In the genomic region with DNA sequence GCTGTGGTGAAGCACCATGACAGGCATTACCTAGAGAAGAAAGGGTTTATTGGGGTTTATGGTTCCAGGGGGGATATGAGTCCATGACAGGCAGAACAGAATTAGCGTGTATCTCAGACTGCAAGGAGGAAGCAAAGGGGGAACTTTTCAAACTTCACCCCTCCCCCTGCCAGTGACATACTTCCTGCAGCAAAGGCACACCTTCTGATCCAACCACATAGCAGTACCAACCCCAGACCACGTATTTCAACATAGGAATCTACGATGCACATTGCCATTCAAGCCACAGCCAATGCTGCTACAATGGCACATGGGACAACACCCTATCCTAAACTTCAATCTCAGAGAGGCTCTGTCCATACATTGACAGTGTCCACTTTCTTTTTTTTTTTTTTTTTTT, we compare ENCODE assay signal across 34 mouse cellular contexts. TPM values are rescaled to one million over a fixed set of nuclear protein-coding genes. Genes with fewer than 3 reads are reported as not detected.
DNase-seq lines count a peak whose midpoint lies in the region; ATAC-seq and TF ChIP-seq lines count a peak whose summit lies in the region.
"Had no signal": no experiment of that assay in that cellular context is flagged by ENCODE, and none has a peak within 500 bp of the region (broad histone marks: within the 10 kb centered on the region; RNA-seq: fewer than 3 reads in every experiment).

No protein-coding gene starts in this region.

- no peak overlapping the region for H3K4me2 ChIP-seq in stomach, postnatal 0 days (replicated peaks; ENCODE audit: low read depth)
- H3K4me2 ChIP-seq: embryonic facial prominence, embryonic 13.5 days; forebrain, embryonic 12.5 days; heart, embryonic 13.5 days; hindbrain, embryonic 12.5 days; hindbrain, embryonic 15.5 days had no signal

- WGBS in thymus, adult 2 months = 37% methylated on average over 3 of the region's 3 CpGs
- WGBS in stomach, postnatal 0 days = 78% methylated on average over 3 of the region's 3 CpGs

- no peak for TF ChIP-seq CTCF in thymus, adult 2 months (IDR thresholded peaks at IDR 0.05; ENCODE audit: borderline replicate concordance, control insufficient read depth, extremely low read depth, insufficient read depth, low read length, poor library complexity)
- no peak for TF ChIP-seq CTCF in stomach, postnatal 0 days (IDR thresholded peaks at IDR 0.05; ENCODE audit: low read depth)

- peak; percentile 66 to 67; a peak in 3 of 4 replicates for ATAC-seq in hematopoietic stem cell, adult 5-6 weeks (replicated peaks in 1 of 2; ENCODE audit: insufficient read depth in 1 of 2, low FRiP score in 2 of 2, low TSS enrichment in 1 of 2, low read depth in 1 of 2, poor library complexity in 2 of 2, severe bottlenecking in 2 of 2)
- no peak for ATAC-seq in stomach, postnatal 0 days (ENCODE audit: low FRiP score, low TSS enrichment)
- ATAC-seq: forebrain, embryonic 16.5 days; Patski had no signal

- H3K4me3 ChIP-seq in thymus, adult 2 months (ENCODE audit: control insufficient read depth, insufficient read depth, low read length) = no peak overlapping the region
- H3K4me3 ChIP-seq in stomach, postnatal 0 days (ENCODE audit: low read depth, low read length) = no peak overlapping the region
- H3K4me3 ChIP-seq: embryonic facial prominence, embryonic 10.5 days; embryonic facial prominence, embryonic 13.5 days; erythroblast, embryonic 14.5 days; forebrain, embryonic 12.5 days; heart, adult 2 months; heart, embryonic 10.5 days; heart, embryonic 13.5 days; hindbrain, embryonic 12.5 days; hindbrain, embryonic 15.5 days had no signal

- no peak for TF ChIP-seq POLR2A in thymus, adult 2 months (IDR thresholded peaks at IDR 0.05; ENCODE audit: control insufficient read depth, extremely low read depth, insufficient read depth, low read length, poor library complexity)

- no peaks in the 10 kb centered on the region for H3K27me3 ChIP-seq in thymus, adult 2 months (ENCODE audit: control insufficient read depth, insufficient read depth, low read length)
- no peaks in the 10 kb centered on the region for H3K27me3 ChIP-seq in stomach, postnatal 0 days (ENCODE audit: control insufficient read depth, insufficient read depth, low read length)
- H3K27me3 ChIP-seq: CH12.LX; embryonic facial prominence, embryonic 13.5 days; forebrain, embryonic 12.5 days; heart, embryonic 13.5 days; hindbrain, embryonic 12.5 days; hindbrain, embryonic 15.5 days; Patski had no signal

- no peaks in the 10 kb centered on the region for H3K4me1 ChIP-seq in thymus, adult 2 months (replicated peaks; ENCODE audit: control insufficient read depth, insufficient read depth, low read length)
- no peaks in the 10 kb centered on the region for H3K4me1 ChIP-seq in stomach, postnatal 0 days (replicated peaks; ENCODE audit: control insufficient read depth, insufficient read depth)
- H3K4me1 ChIP-seq: embryonic facial prominence, embryonic 10.5 days; embryonic facial prominence, embryonic 13.5 days; forebrain, embryonic 12.5 days; heart, embryonic 10.5 days; hindbrain, embryonic 12.5 days; hindbrain, embryonic 15.5 days had no signal

- no peaks in the 10 kb centered on the region for H3K9me3 ChIP-seq in stomach, postnatal 0 days (ENCODE audit: control insufficient read depth, low read length)
- H3K9me3 ChIP-seq: embryonic facial prominence, embryonic 10.5 days; embryonic facial prominence, embryonic 13.5 days; forebrain, embryonic 12.5 days; G1E; heart, embryonic 10.5 days; heart, embryonic 13.5 days; hindbrain, embryonic 12.5 days; hindbrain, embryonic 15.5 days had no signal

- no peak overlapping the region for H3K27ac ChIP-seq in thymus, adult 2 months (ENCODE audit: control insufficient read depth, insufficient read depth, low read length)
- H3K27ac ChIP-seq in stomach, postnatal 0 days (replicated peaks) = no peak overlapping the region
- H3K27ac ChIP-seq: embryonic facial prominence, embryonic 10.5 days; embryonic facial prominence, embryonic 13.5 days; forebrain, embryonic 12.5 days; heart, adult 2 months; heart, embryonic 10.5 days; heart, embryonic 13.5 days; hindbrain, embryonic 12.5 days; hindbrain, embryonic 15.5 days had no signal

- no peak for TF ChIP-seq EP300 in stomach, postnatal 0 days (optimal IDR thresholded peaks at IDR 0.05)

- intact Hi-C loops in left cerebral cortex, postnatal 4 days (cut with DNase I) = no loop called here

- no peak overlapping the region for H3K9ac ChIP-seq in stomach, postnatal 0 days (ENCODE audit: low read length)
- H3K9ac ChIP-seq: embryonic facial prominence, embryonic 13.5 days; forebrain, embryonic 12.5 days; heart, embryonic 13.5 days; hindbrain, embryonic 12.5 days; hindbrain, embryonic 15.5 days had no signal

- no peaks in the 10 kb centered on the region for H3K36me3 ChIP-seq in thymus, adult 2 months (ENCODE audit: control insufficient read depth, insufficient read depth, low read length)
- no peaks in the 10 kb centered on the region for H3K36me3 ChIP-seq in stomach, postnatal 0 days (ENCODE audit: control insufficient read depth, insufficient read depth, low read length)
- H3K36me3 ChIP-seq: embryonic facial prominence, embryonic 10.5 days; embryonic facial prominence, embryonic 13.5 days; forebrain, embryonic 12.5 days; heart, embryonic 10.5 days; heart, embryonic 13.5 days; hindbrain, embryonic 12.5 days; hindbrain, embryonic 15.5 days had no signal

- DNase-seq in thymus, adult 2 months = peak; percentile 2
- DNase-seq in thymus, adult 18-20 months = no peak
- peak; percentile 6 for DNase-seq in thymus, postnatal 4 days
- no peak for DNase-seq in thymus, postnatal 25 days
- DNase-seq in naive thymus-derived CD4-positive, alpha-beta T cell, adult 2 months (ENCODE audit: low read depth) = peak; percentile 21
- no peak for DNase-seq in left cerebral cortex, postnatal 4 days
- no peak for DNase-seq in stomach, postnatal 0 days (ENCODE audit: low spot score)
- DNase-seq: adrenal gland, postnatal 10 days; adrenal gland, postnatal 36 days; cerebellum, adult 18-20 months; cerebellum, adult 9-10 months; cerebellum, postnatal 14 days; gastrocnemius, postnatal 25 days; heart, adult 2 months; heart, postnatal 14 days; heart, postnatal 4 days had no signal

RNA-seq across cellular contexts. Expression of gene Dppa2, which starts 3.8 kb away (rescaled TPM):
- polyA plus RNA-seq in thymus, adult 2 months (2012; rRNA removed) = not detected in 2 replicates
- total RNA-seq in hematopoietic stem cell, adult 5-6 weeks (2017) = not detected in 2 replicates
- not detected for total RNA-seq in left cerebral cortex, postnatal 4 days (2021)
- polyA plus RNA-seq in stomach, postnatal 0 days (2015; fragmentation: Nextera tagmentation; extraction: Ambion mirVana) = 0.07 TPM in 1 of 2 replicates, not detected in the other
- total RNA-seq: adrenal gland, adult 18-20 months; adrenal gland, postnatal 10 days; adrenal gland, postnatal 36 days; CH12.LX; gastrocnemius, adult 8-10 months; gastrocnemius, postnatal 25 days; heart, adult 2 months; heart, postnatal 14 days; heart, postnatal 4 days had no signal
- polyA plus RNA-seq: embryonic facial prominence, embryonic 10.5 days; embryonic facial prominence, embryonic 13.5 days; erythroblast, embryonic 14.5 days; forebrain, embryonic 12.5 days; forebrain, embryonic 16.5 days; G1E; gonadal fat pad, adult 2 months; heart, adult 2 months; heart, embryonic 10.5 days; heart, embryonic 13.5 days; heart, embryonic 16.5 days; hindbrain, embryonic 12.5 days; Patski had no signal

RNA-seq across cellular contexts. Expression of gene Dppa4, which starts 16.4 kb away (rescaled TPM):
- not detected in 2 replicates for polyA plus RNA-seq in thymus, adult 2 months (2012; rRNA removed)
- total RNA-seq in hematopoietic stem cell, adult 5-6 weeks (2017) = not detected in 2 replicates
- total RNA-seq in left cerebral cortex, postnatal 4 days (2021) = not detected
- not detected in 2 replicates for polyA plus RNA-seq in stomach, postnatal 0 days (2015; fragmentation: Nextera tagmentation; extraction: Ambion mirVana)
- total RNA-seq: adrenal gland, adult 18-20 months; adrenal gland, postnatal 10 days; adrenal gland, postnatal 36 days; CH12.LX; gastrocnemius, adult 8-10 months; gastrocnemius, postnatal 25 days; heart, adult 2 months; heart, postnatal 14 days; heart, postnatal 4 days had no signal
- polyA plus RNA-seq: embryonic facial prominence, embryonic 10.5 days; embryonic facial prominence, embryonic 13.5 days; erythroblast, embryonic 14.5 days; forebrain, embryonic 12.5 days; forebrain, embryonic 16.5 days; gonadal fat pad, adult 2 months; heart, adult 2 months; heart, embryonic 10.5 days; heart, embryonic 13.5 days; heart, embryonic 16.5 days; hindbrain, embryonic 12.5 days; hindbrain, embryonic 15.5 days; intestine, embryonic 14.5 days; Patski had no signal

Comparison
In these comparisons a context has a peak if more than half of its experiments do, and no peak if none do; other contexts are left out.
1. DNase-seq: peak in thymus, adult 2 months (single experiment), thymus, postnatal 4 days (single experiment) and naive thymus-derived CD4-positive, alpha-beta T cell, adult 2 months (single experiment); none in thymus, adult 18-20 months (0 of 2), thymus, postnatal 25 days (single experiment), left cerebral cortex, postnatal 4 days (single experiment) and stomach, postnatal 0 days (single experiment).